Mouse (Mus musculus) liver, embryonic 12.5 days (tissue): ENCODE results near the gene Susd3. TPM values are rescaled to one million over a fixed set of nuclear protein-coding genes. Genes with fewer than 3 reads are reported as not detected.

Experiments
- ATAC-seq: fragments of 200-750 bp; cut with Nextera tagmentation; 2 replicates; pipeline ENCODE4 v1.8.0; 2017; ENCODE audit warnings: moderate number of reproducible peaks, mild to moderate bottlenecking, moderate library complexity
- H3K27ac ChIP-seq: fragments of 300-500 bp; sonication (generic); 2 replicates; pipeline ENCODE4 v1.5.1; 2016; ENCODE audit warnings: mild to moderate bottlenecking
- H3K27me3 ChIP-seq: fragments of 300-500 bp; sonication (generic); replicated peaks from 2 replicates; pipeline ENCODE4 v1.6.1; 2016; ENCODE audit warnings: mild to moderate bottlenecking, moderate library complexity
- H3K36me3 ChIP-seq: fragments of 300-500 bp; sonication (generic); 2 replicates; pipeline ENCODE4 v1.6.1; 2016; ENCODE audit warnings: mild to moderate bottlenecking, moderate library complexity
- H3K4me1 ChIP-seq: fragments of 300-500 bp; sonication (generic); 2 replicates; pipeline ENCODE4 v1.6.1; 2016
- H3K4me2 ChIP-seq: fragments of 300-500 bp; sonication (generic); 2 replicates; pipeline ENCODE4 v1.6.1; 2016; ENCODE audit warnings: mild to moderate bottlenecking, moderate library complexity
- H3K4me3 ChIP-seq: fragments of 300-500 bp; sonication (generic); 2 replicates; pipeline ENCODE4 v1.5.1; 2016; ENCODE audit warnings: mild to moderate bottlenecking, moderate library complexity
- H3K9ac ChIP-seq: fragments of 300-500 bp; sonication (generic); 2 replicates; pipeline ENCODE4 v1.6.1; 2016; ENCODE audit warnings: mild to moderate bottlenecking, moderate library complexity
- H3K9me3 ChIP-seq: fragments of 300-500 bp; sonication (generic); replicated peaks from 2 replicates; pipeline ENCODE4 v1.6.1; 2016; ENCODE audit warnings: mild to moderate bottlenecking, moderate library complexity
- WGBS: fragments of 180-500 bp; shearing (Covaris S2); methylation state at CpG from one replicate; pipeline ENCODE4 v1.1.7; 2016; ENCODE audit not compliant: insufficient replicate concordance; 5-methylcytosine and 5-hydroxymethylcytosine counted together
- polyA plus RNA-seq: library from polyadenylated mRNA; unstranded; fragments of >200 nt; fragmentation: Nextera tagmentation; extraction: Ambion mirVana; gene quantifications from 2 replicates; pipeline ENCODE4 v1.2.1, GENCODE M21; 2016

Susd3 gene
- polyA plus RNA-seq: 2.4 and 2.5 TPM in 2 replicates

- WGBS: 20% methylated on average over 7 of the region's 8 CpGs
Measured at GRCm38 (mm10) chr13:49248467-49248862, at the start of gene Susd3. Gene Susd3, minus strand, starts transcription at chr13:49248706.

GRCm38 (mm10) chr13:49296270-49296669, 47.8 kb upstream of the Susd3 start:
- Histone ChIP-seq H3K36me3 (peaks cover 5% of the 10 kb centered on the region; the same call in 1 of the 2 replicates), H3K27ac (no peak overlapping the region), H3K4me2 (no peak overlapping the region), H3K9me3 (no peaks in the 10 kb centered on the region), H3K27me3 (no peaks in the 10 kb centered on the region), H3K9ac (no peak overlapping the region), H3K4me1 (peaks cover 19% of the 10 kb centered on the region), H3K4me3 (no peak overlapping the region)
- no peak for ATAC-seq
- 76% methylated on average over 7 of the region's 7 CpGs for WGBS

More at GRCm38 (mm10) chr13:49248467-49248862, at the start of gene Susd3:
- peak within 1 kb of the TSS; percentile 57 for H3K4me3 ChIP-seq
- H3K27me3 ChIP-seq: peaks cover 32% of the 10 kb centered on the region
- H3K4me1 ChIP-seq: peaks cover 30% of the 10 kb centered on the region
- H3K9ac ChIP-seq: peak within 1 kb of the TSS; percentile 29; the same call in 1 of the 2 replicates
- no peak within 1 kb of the TSS for H3K27ac ChIP-seq
- no peaks in the 10 kb centered on the region for H3K9me3 ChIP-seq
- H3K36me3 ChIP-seq: no peaks in the 10 kb centered on the region
- no peak; the same call in 1 of the 2 replicates for ATAC-seq
- peak within 1 kb of the TSS; percentile 91 for H3K4me2 ChIP-seq

- Histone ChIP-seq H3K9ac (no peak overlapping the region), H3K4me2 (no peak overlapping the region), H3K9me3 (no peaks in the 10 kb centered on the region), H3K27ac (no peak overlapping the region), H3K4me3 (no peak overlapping the region), H3K27me3 (no peaks in the 10 kb centered on the region), H3K4me1 (peaks cover 13% of the 10 kb centered on the region), H3K36me3 (peaks cover 5% of the 10 kb centered on the region; the same call in 1 of the 2 replicates)
- whole genome bisulfite sequencing: 69% methylated on average over 9 of the region's 9 CpGs
- no peak for ATAC-seq
Measured at GRCm38 (mm10) chr13:49294108-49294507, 45.6 kb upstream of the Susd3 start.

- H3K4me1 ChIP-seq: no peaks in the 10 kb centered on the region
- no peaks in the 10 kb centered on the region for H3K27me3 ChIP-seq
- ATAC-seq: no peak
- H3K4me3 ChIP-seq: no peak overlapping the region
- no peak overlapping the region for H3K9ac ChIP-seq
- no peaks in the 10 kb centered on the region for H3K9me3 ChIP-seq
- H3K27ac ChIP-seq: no peak overlapping the region
- H3K4me2 ChIP-seq: no peak overlapping the region
- WGBS: 54% methylated on average over 6 of the region's 6 CpGs
- peaks cover 16% of the 10 kb centered on the region; the same call in 1 of the 2 replicates for H3K36me3 ChIP-seq
Measured at GRCm38 (mm10) chr13:49291949-49292348, 43.4 kb upstream of the Susd3 start.

GRCm38 (mm10) chr13:49291398-49291797, 42.9 kb upstream of the Susd3 start:
- no peaks in the 10 kb centered on the region for H3K4me1 ChIP-seq
- H3K27me3 ChIP-seq: no peaks in the 10 kb centered on the region
- H3K9ac ChIP-seq: no peak overlapping the region
- no peak for ATAC-seq
- WGBS: 39% methylated on average over 1 of the region's 1 CpGs
- H3K4me2 ChIP-seq: no peak overlapping the region
- H3K4me3 ChIP-seq: no peak overlapping the region
- H3K9me3 ChIP-seq: no peaks in the 10 kb centered on the region
- H3K27ac ChIP-seq: no peak overlapping the region
- H3K36me3 ChIP-seq: peaks cover 21% of the 10 kb centered on the region

GRCm38 (mm10) chr13:49287224-49287623, 38.7 kb upstream of the Susd3 start:
- no peak overlapping the region for H3K4me3 ChIP-seq
- peaks cover 31% of the 10 kb centered on the region for H3K36me3 ChIP-seq
- H3K9ac ChIP-seq: no peak overlapping the region
- H3K4me1 ChIP-seq: no peaks in the 10 kb centered on the region
- no peak for ATAC-seq
- WGBS: 82% methylated on average over 6 of the region's 6 CpGs
- H3K27ac ChIP-seq: no peak overlapping the region
- no peak overlapping the region for H3K4me2 ChIP-seq
- no peaks in the 10 kb centered on the region for H3K9me3 ChIP-seq
- no peaks in the 10 kb centered on the region for H3K27me3 ChIP-seq

- no peak overlapping the region for H3K27ac ChIP-seq
- H3K4me3 ChIP-seq: no peak overlapping the region
- WGBS: 66% methylated on average over 3 of the region's 3 CpGs
- H3K27me3 ChIP-seq: no peaks in the 10 kb centered on the region
- no peak for ATAC-seq
- H3K9ac ChIP-seq: no peak overlapping the region
- H3K9me3 ChIP-seq: no peaks in the 10 kb centered on the region
- peaks cover 30% of the 10 kb centered on the region for H3K36me3 ChIP-seq
- H3K4me2 ChIP-seq: no peak overlapping the region
- H3K4me1 ChIP-seq: no peaks in the 10 kb centered on the region
Measured at GRCm38 (mm10) chr13:49286750-49287149, 38.2 kb upstream of the Susd3 start.

- Histone ChIP-seq H3K4me1 (no peaks in the 10 kb centered on the region), H3K9ac (no peak overlapping the region), H3K9me3 (no peaks in the 10 kb centered on the region), H3K27ac (no peak overlapping the region), H3K36me3 (peaks cover 41% of the 10 kb centered on the region), H3K4me2 (no peak overlapping the region), H3K27me3 (no peaks in the 10 kb centered on the region), H3K4me3 (no peak overlapping the region)
- no peak for ATAC-seq
- 53% methylated on average over 9 of the region's 9 CpGs for WGBS
Measured at GRCm38 (mm10) chr13:49283686-49284085, 35.2 kb upstream of the Susd3 start.

GRCm38 (mm10) chr13:49282168-49282567, 33.7 kb upstream of the Susd3 start:
- Histone ChIP-seq H3K9ac (no peak overlapping the region), H3K4me1 (no peaks in the 10 kb centered on the region), H3K9me3 (no peaks in the 10 kb centered on the region), H3K4me2 (no peak overlapping the region), H3K4me3 (no peak overlapping the region), H3K36me3 (peaks cover 32% of the 10 kb centered on the region), H3K27me3 (no peaks in the 10 kb centered on the region), H3K27ac (no peak overlapping the region)
- 41% methylated on average over 2 of the region's 2 CpGs for WGBS
- no peak for ATAC-seq

GRCm38 (mm10) chr13:49271831-49272765, 23.6 kb upstream of the Susd3 start:
- H3K27ac ChIP-seq: no peak overlapping the region
- ATAC-seq: peak; percentile 45; the same call in 1 of the 2 replicates
- H3K9ac ChIP-seq: no peak overlapping the region
- no peak overlapping the region for H3K4me2 ChIP-seq
- no peak overlapping the region for H3K4me3 ChIP-seq
- WGBS: 31% methylated on average over 5 of the region's 5 CpGs
- H3K9me3 ChIP-seq: no peaks in the 10 kb centered on the region
- H3K36me3 ChIP-seq: no peaks in the 10 kb centered on the region
- H3K4me1 ChIP-seq: peaks cover 16% of the 10 kb centered on the region
- no peaks in the 10 kb centered on the region for H3K27me3 ChIP-seq

GRCm38 (mm10) chr13:49270500-49270899, 22.0 kb upstream of the Susd3 start:
- no peak overlapping the region for H3K27ac ChIP-seq
- ATAC-seq: no peak

GRCm38 (mm10) chr13:49267645-49268044, 19.1 kb upstream of the Susd3 start:
- no peak for ATAC-seq
- Histone ChIP-seq H3K4me1 (peaks cover 16% of the 10 kb centered on the region), H3K9ac (no peak overlapping the region), H3K27ac (no peak overlapping the region), H3K4me2 (no peak overlapping the region), H3K36me3 (no peaks in the 10 kb centered on the region), H3K9me3 (no peaks in the 10 kb centered on the region), H3K4me3 (no peak overlapping the region), H3K27me3 (no peaks in the 10 kb centered on the region)
- WGBS: 15% methylated on average over 2 of the region's 2 CpGs

More at GRCm38 (mm10) chr13:49270500-49270899, 22.0 kb upstream of the Susd3 start:
- Histone ChIP-seq H3K9ac (no peak overlapping the region), H3K4me1 (peaks cover 16% of the 10 kb centered on the region), H3K4me2 (no peak overlapping the region), H3K27me3 (no peaks in the 10 kb centered on the region), H3K36me3 (no peaks in the 10 kb centered on the region), H3K4me3 (no peak overlapping the region), H3K9me3 (no peaks in the 10 kb centered on the region)
- 69% methylated on average over 8 of the region's 8 CpGs for WGBS
